Mouse (Mus musculus): ENCODE measurements around the gene Gm10320. TPM values are rescaled to one million over a fixed set of nuclear protein-coding genes. Genes with fewer than 3 reads are reported as not detected.
A peak's percentile ranks its signal among the peaks of the same experiment; 100 is the strongest.

Gene Gm10320
- polyA plus RNA-seq, 1 experiment from 2014 or later, result 8.0 TPM

DNA sequence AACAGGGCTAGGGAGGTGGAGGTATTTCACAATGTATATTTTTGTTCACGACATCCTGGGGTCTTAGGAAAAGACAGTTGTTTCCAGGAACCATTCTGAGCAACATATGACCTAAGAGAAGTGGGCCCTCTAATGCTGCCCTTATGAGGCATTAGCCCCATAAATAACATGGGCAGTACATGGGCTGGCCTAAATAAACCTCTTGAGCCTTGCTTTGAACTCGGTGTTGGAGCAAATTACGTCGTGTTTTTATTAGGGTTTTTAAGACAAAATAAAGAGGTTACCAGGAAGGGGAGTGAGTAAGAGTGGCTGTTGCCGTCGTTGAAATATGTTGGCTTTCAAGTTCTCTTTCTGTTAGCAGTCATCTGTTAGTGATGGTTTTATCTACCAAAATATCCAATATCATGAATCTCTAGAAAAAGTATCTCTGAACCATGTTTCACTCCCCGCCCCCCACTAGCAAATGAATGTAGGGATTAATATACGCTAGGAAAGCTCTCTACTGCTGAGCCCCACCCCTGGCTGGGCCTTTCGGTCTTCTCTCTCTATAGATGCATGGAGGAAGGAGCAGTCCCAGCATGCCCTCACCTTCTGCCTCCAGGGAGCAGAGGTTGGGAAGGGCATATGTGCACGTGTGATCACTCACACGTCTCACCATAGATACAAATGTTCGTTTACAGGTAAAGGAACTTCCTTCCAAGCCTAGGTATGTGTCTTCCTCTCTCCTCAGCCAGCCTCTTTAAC, 37.4 kb downstream of the Gm10320 start:
- Histone ChIP-seq H3K4me3 (replicated peaks) (no peak overlapping the region), H3K9ac (no peak overlapping the region), H3K27ac (no peak overlapping the region), H3K27me3 (replicated peaks) (no peaks in the 10 kb centered on the region), H3K36me3 (no peaks in the 10 kb centered on the region), H3K4me2 (no peak overlapping the region), H3K4me1 (no peaks in the 10 kb centered on the region), H3K9me3 (no peaks in the 10 kb centered on the region)
- WGBS, result 79% methylated on average over 12 of the region's 12 CpGs
- ATAC-seq (ENCODE audit: insufficient read depth, low FRiP score, low read depth), result no peak

- Histone ChIP-seq H3K9me3 (no peaks in the 10 kb centered on the region), H3K4me2 (no peak overlapping the region)
- WGBS, result 42% methylated on average over 4 of the region's 4 CpGs
These were observed 38.7 kb downstream of the Gm10320 start for GRCm38 (mm10) chr13:98453146-98453545.

GRCm38 (mm10) chr13:98448696-98449095, 43.1 kb downstream of the Gm10320 start:
- Histone ChIP-seq H3K27ac (no peak overlapping the region), H3K27me3 (replicated peaks) (no peaks in the 10 kb centered on the region), H3K9ac (no peak overlapping the region), H3K4me1 (no peaks in the 10 kb centered on the region), H3K4me3 (replicated peaks) (no peak overlapping the region), H3K9me3 (no peaks in the 10 kb centered on the region), H3K36me3 (no peaks in the 10 kb centered on the region), H3K4me2 (no peak overlapping the region)
- ATAC-seq (ENCODE audit: insufficient read depth, low FRiP score, low read depth), result no peak

More at GRCm38 (mm10) chr13:98453146-98453545, 38.7 kb downstream of the Gm10320 start:
- Histone ChIP-seq H3K9ac (no peak overlapping the region), H3K36me3 (no peaks in the 10 kb centered on the region), H3K27me3 (replicated peaks) (no peaks in the 10 kb centered on the region), H3K4me3 (replicated peaks) (no peak overlapping the region), H3K27ac (no peak overlapping the region), H3K4me1 (no peaks in the 10 kb centered on the region)
- ATAC-seq (ENCODE audit: insufficient read depth, low FRiP score, low read depth), result no peak

- ATAC-seq (ENCODE audit: insufficient read depth, low FRiP score, low read depth), result no peak
- H3K27ac ChIP-seq, result no peak overlapping the region
- H3K9me3 ChIP-seq, result no peaks in the 10 kb centered on the region
- 84% methylated on average over 6 of the region's 6 CpGs for WGBS
- H3K27me3 ChIP-seq (replicated peaks), result no peaks in the 10 kb centered on the region
- no peak overlapping the region for H3K9ac ChIP-seq
- no peaks in the 10 kb centered on the region for H3K4me1 ChIP-seq
- H3K4me3 ChIP-seq (replicated peaks), result no peak overlapping the region
- no peak overlapping the region for H3K4me2 ChIP-seq
- no peaks in the 10 kb centered on the region for H3K36me3 ChIP-seq
These were observed 44.1 kb downstream of the Gm10320 start for GRCm38 (mm10) chr13:98447741-98448140.

GRCm38 (mm10) chr13:98445391-98446125, 46.2 kb downstream of the Gm10320 start:
- Histone ChIP-seq H3K36me3 (no peaks in the 10 kb centered on the region), H3K9ac (no peak overlapping the region), H3K27me3 (replicated peaks) (no peaks in the 10 kb centered on the region), H3K4me1 (no peaks in the 10 kb centered on the region), H3K9me3 (no peaks in the 10 kb centered on the region), H3K27ac (no peak overlapping the region), H3K4me3 (replicated peaks) (no peak overlapping the region), H3K4me2 (no peak overlapping the region)
- no peak for ATAC-seq (ENCODE audit: insufficient read depth, low FRiP score, low read depth)
- WGBS, result 81% methylated on average over 7 of the region's 7 CpGs

DNA sequence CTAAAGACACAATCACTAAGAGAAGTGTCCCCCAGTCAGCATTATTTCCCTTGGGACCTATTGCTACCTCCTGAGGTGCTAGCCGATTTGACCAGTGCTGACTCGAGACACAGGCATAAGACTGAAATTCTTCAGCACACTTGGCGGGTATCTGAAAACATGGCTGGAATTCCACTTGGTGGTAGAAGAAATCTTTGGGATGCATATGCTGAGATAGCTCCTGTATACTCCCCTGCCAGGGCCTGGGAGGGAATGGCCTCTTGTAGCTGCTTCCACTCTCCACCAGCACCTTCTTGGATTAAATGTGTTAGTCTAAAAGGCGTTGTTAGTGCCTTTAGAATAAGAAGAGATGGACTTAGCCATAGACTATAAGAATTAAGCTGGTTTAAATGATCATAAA, 50.8 kb downstream of the Gm10320 start:
- no peak for ATAC-seq (ENCODE audit: insufficient read depth, low FRiP score, low read depth)
- no peaks in the 10 kb centered on the region for H3K9me3 ChIP-seq
- peaks cover 3% of the 10 kb centered on the region for H3K4me1 ChIP-seq
- 79% methylated on average over 4 of the region's 4 CpGs for WGBS
- H3K27me3 ChIP-seq (replicated peaks), result no peaks in the 10 kb centered on the region
- no peak overlapping the region for H3K4me2 ChIP-seq
- no peak overlapping the region for H3K27ac ChIP-seq
- no peak overlapping the region for H3K4me3 ChIP-seq (replicated peaks)
- H3K36me3 ChIP-seq, result no peaks in the 10 kb centered on the region
- no peak overlapping the region for H3K9ac ChIP-seq

DNA sequence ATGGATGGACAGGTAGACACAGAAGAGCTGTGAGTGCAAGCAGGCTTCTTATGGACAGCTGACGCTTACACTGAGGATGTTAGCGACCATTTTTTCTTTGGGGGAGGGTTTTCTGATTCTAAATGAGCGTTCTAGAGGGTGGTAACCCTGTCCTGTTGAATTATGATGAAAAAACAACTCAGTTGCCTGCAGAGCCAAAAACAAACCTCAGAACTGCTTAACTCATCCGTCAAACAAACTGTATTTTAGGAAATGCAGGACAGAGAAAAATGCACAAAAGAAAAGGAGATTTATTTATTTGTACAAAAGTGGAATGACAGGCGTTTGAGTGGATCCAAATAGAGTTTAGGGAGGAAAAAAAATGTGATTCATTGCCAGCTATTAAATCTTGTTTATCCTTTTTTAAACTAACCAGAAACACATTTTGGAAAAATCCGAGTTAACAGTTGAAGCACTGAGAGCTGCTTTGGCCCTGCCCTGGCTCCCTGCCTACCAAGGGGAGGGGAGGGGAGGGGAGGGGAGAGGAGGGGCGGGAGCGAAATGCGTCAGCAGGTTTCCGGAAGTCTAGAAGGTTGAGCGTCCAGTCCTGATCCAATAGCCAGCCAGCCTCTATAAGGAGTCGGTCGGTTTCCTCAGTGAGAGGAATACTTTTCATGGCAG, 51.4 kb downstream of the Gm10320 start:
- Histone ChIP-seq H3K9ac (no peak overlapping the region), H3K36me3 (no peaks in the 10 kb centered on the region), H3K4me3 (replicated peaks) (no peak overlapping the region), H3K4me2 (peak overlapping the region; percentile 19; the same call in 1 of the 2 replicates), H3K4me1 (peaks cover 3% of the 10 kb centered on the region), H3K27ac (no peak overlapping the region), H3K9me3 (no peaks in the 10 kb centered on the region), H3K27me3 (replicated peaks) (no peaks in the 10 kb centered on the region)
- 27% methylated on average over 13 of the region's 13 CpGs for WGBS
- peak; percentile 31; the same call in 1 of the 2 replicates for ATAC-seq (ENCODE audit: insufficient read depth, low FRiP score, low read depth)

Other genes starting within 250 kb of the Gm10320 start
- gene Utp15, start 229.0 kb downstream of the Gm10320 start, polyA plus RNA-seq (2015; fragmentation: Nextera tagmentation; extraction: Ambion mirVana), result 30.1 TPM in 2 replicates
- gene Ankra2, start 228.9 kb downstream of the Gm10320 start, polyA plus RNA-seq (2015; fragmentation: Nextera tagmentation; extraction: Ambion mirVana), result 24.7 and 26.5 TPM in 2 replicates
- gene Gm21976, start 212.1 kb downstream of the Gm10320 start, polyA plus RNA-seq (2015; fragmentation: Nextera tagmentation; extraction: Ambion mirVana), result not detected in 2 replicates
- 594 and 688 TPM in 2 replicates for gene Btf3, start 175.0 kb downstream of the Gm10320 start, polyA plus RNA-seq (2015; fragmentation: Nextera tagmentation; extraction: Ambion mirVana)
- 0.05 TPM in 1 of 2 replicates, not detected in the other for gene Foxd1, start 137.8 kb downstream of the Gm10320 start, polyA plus RNA-seq (2015; fragmentation: Nextera tagmentation; extraction: Ambion mirVana)
- gene Tmem174, start 145.4 kb upstream of the Gm10320 start, polyA plus RNA-seq (2015; fragmentation: Nextera tagmentation; extraction: Ambion mirVana), result not detected in 2 replicates
- gene Tmem171, start 202.8 kb upstream of the Gm10320 start, polyA plus RNA-seq (2015; fragmentation: Nextera tagmentation; extraction: Ambion mirVana), result 8.4 and 13.7 TPM in 2 replicates